Mouse (Mus musculus) cerebellum, adult 2 months (tissue): ENCODE results near the gene Myo3b. TPM values are rescaled to one million over a fixed set of nuclear protein-coding genes. Genes with fewer than 3 reads are reported as not detected.

Source experiments
- DNase-seq, 2 experiments: peaks; one replicate each; pipeline ENCODE4 v3.0.0; 2021
- H3K27ac ChIP-seq: fragments of 200-500 bp; 2 replicates; pipeline ENCODE4 v1.5.1; 2012; ENCODE audit warnings: low read length, control low read depth, inconsistent platforms; ENCODE audit not compliant: insufficient read depth
- H3K27me3 ChIP-seq: fragments of 200-500 bp; 2 replicates; pipeline ENCODE4 v1.6.1; 2012; ENCODE audit warnings: inconsistent platforms, mild to moderate bottlenecking, low read length, moderate library complexity; ENCODE audit not compliant: control insufficient read depth, insufficient read depth
- H3K4me1 ChIP-seq: fragments of 200-500 bp; 2 replicates; pipeline ENCODE4 v1.6.1; 2011; ENCODE audit warnings: low read length; ENCODE audit not compliant: control insufficient read depth, insufficient read depth
- H3K4me3 ChIP-seq: fragments of 200-500 bp; replicated peaks from 2 replicates; pipeline ENCODE3; 2011; ENCODE audit warnings: mild to moderate bottlenecking, low read depth, low read length, control low read depth; ENCODE audit not compliant: insufficient read depth
- CTCF ChIP-seq: fragments of 200-500 bp; IDR thresholded peaks from 2 replicates; pipeline ENCODE4 v1.5.1; 2011; ENCODE audit warnings: low read depth, mild to moderate bottlenecking, control low read depth, low read length, moderate library complexity, borderline replicate concordance; ENCODE audit not compliant: insufficient read depth
- POLR2A ChIP-seq: fragments of 200-500 bp; IDR thresholded peaks from 2 replicates; pipeline ENCODE4 v1.6.1; 2011; ENCODE audit warnings: low read length, control low read depth, borderline replicate concordance; ENCODE audit not compliant: insufficient read depth
- WGBS: fragments of 180-500 bp; shearing (Covaris S2); methylation state at CpG from one replicate; pipeline ENCODE4 v1.1.7; 2018; 5-methylcytosine and 5-hydroxymethylcytosine counted together
- polyA plus RNA-seq: library from polyadenylated mRNA; depleted of rRNA; stranded (reverse); fragments of >200 nt; gene quantifications from 2 replicates; pipeline ENCODE4 v1.2.3, GENCODE M21; 2012

The Myo3b gene
- polyA plus RNA-seq, 1 experiment: 0.08 TPM

- no peak for TF ChIP-seq CTCF
- TF ChIP-seq POLR2A: no peak
- WGBS: 25% methylated on average over 2 of the region's 2 CpGs
- H3K27ac ChIP-seq: no peak overlapping the region
- H3K4me1 ChIP-seq: no peaks in the 10 kb centered on the region
- no peak overlapping the region for H3K4me3 ChIP-seq
- DNase-seq: no peak
- no peaks in the 10 kb centered on the region; the same call in 1 of the 2 replicates for H3K27me3 ChIP-seq
Observed at GRCm38 (mm10) chr2:70260646-70261195, 221.8 kb downstream of the Myo3b start.

GRCm38 (mm10) chr2:70261703-70262564 is 223.0 kb downstream of the Myo3b start:
- WGBS: 76% methylated on average over 8 of the region's 8 CpGs
- no peak overlapping the region for H3K27ac ChIP-seq

DNA sequence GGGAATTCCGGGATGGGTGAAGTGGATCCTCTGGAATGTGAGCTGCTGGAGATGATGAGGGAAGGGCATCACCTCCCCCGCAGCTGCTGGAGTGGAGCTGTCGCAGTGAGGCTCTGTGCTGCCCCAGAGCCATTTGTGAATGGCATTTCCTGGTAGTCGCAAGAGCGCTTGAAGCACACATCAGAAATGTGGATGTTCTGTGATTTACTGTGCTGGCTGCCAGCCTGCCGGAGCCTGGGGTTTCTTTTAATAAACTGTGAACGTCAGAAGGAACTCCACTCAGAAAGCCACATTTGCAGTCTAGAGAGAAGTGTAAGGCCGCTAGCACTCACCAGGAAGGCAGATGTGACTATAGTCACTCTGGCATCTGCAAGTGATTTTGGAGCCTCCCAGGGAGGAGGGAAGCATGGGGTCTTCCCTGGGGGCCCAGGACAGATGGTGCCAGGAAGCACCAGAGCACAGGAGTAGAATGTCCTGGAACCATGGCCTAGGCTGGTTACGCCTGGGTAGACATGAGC is 223.7 kb downstream of the Myo3b start:
- no peaks in the 10 kb centered on the region; the same call in 1 of the 2 replicates for H3K27me3 ChIP-seq
- H3K4me1 ChIP-seq: no peaks in the 10 kb centered on the region
- no peak overlapping the region for H3K27ac ChIP-seq
- TF ChIP-seq POLR2A (no peak), CTCF (no peak)
- no peak for DNase-seq
- H3K4me3 ChIP-seq: no peak overlapping the region
- 26% methylated on average over 9 of the region's 9 CpGs for WGBS

More at GRCm38 (mm10) chr2:70261703-70262564, 223.0 kb downstream of the Myo3b start:
- H3K27me3 ChIP-seq: no peaks in the 10 kb centered on the region; the same call in 1 of the 2 replicates
- no peaks in the 10 kb centered on the region for H3K4me1 ChIP-seq
- no peak for TF ChIP-seq POLR2A
- no peak for TF ChIP-seq CTCF
- H3K4me3 ChIP-seq: no peak overlapping the region
- DNase-seq: no peak

DNA sequence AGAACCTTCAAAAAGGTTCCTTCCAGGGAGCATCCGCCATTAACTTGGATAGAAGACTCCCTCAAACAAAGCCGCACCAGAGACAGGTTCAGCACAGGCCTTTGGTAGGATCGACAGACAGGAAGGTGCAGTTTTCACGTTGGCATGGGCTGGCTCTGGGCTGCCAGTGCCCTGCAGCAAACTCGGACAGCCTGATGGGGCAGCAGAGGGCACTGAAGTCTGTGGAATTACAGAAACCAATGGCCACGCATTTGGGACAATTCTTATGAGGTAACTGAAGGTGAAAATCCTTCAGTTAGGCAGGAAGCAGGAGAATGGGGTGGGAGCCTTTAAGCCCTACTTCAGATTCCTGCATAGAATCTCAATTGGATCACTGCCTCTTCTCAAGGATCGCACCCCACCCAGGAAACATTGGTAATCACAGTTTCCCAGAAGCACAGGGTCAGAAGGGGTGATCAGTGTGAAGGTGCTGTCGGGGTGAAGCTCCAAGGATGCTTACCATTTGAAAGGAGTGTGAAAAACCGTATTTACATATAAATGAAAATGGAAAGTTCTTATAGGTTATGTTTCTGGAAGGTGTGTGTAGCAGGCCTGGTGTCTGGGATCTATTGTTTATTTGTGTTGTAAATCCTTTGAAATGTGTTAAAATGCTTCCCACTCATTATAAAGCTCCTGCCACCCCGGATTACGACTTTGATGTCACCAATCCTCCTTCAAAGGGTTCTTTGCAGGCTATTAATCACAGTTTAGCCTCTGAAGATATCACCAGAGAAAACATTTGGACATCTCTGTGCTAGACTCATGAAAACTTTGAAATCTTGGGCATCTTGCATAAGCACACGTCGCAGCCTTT is 239.7 kb downstream of the Myo3b start:
- H3K4me1 ChIP-seq: no peaks in the 10 kb centered on the region
- peak; percentile 23 to 31 for DNase-seq
- peak; percentile 53 for TF ChIP-seq CTCF
- no peak for TF ChIP-seq POLR2A
- WGBS: 40% methylated on average over 13 of the region's 13 CpGs
- H3K27ac ChIP-seq: no peak overlapping the region
- H3K27me3 ChIP-seq: no peaks in the 10 kb centered on the region
- H3K4me3 ChIP-seq: no peak overlapping the region

DNA sequence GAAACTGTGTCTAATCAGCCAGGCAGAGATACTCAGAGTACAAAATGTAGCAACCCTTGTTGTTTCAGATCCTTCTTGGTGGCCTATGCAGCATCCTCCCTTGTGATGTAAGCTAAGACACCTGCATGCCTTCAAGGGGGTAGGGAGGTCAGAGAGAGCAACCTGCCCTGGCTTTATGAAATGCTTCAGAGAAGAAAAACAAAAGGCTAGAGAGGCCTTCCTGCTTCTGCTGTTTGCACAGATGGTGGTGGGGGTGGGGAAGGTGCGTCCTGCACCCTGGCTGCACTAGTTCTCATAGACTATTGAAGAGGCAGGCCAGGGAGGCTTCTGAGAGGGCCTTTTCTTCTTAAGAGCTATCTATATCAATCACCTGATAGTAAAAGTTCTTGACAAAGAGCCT is 245.2 kb downstream of the Myo3b start:
- Histone ChIP-seq H3K27ac (no peak overlapping the region), H3K4me3 (no peak overlapping the region), H3K27me3 (no peaks in the 10 kb centered on the region), H3K4me1 (no peaks in the 10 kb centered on the region)
- TF ChIP-seq CTCF: no peak
- no peak for TF ChIP-seq POLR2A
- no peak for DNase-seq
- WGBS: 89% methylated on average over 1 of the region's 1 CpGs

DNA sequence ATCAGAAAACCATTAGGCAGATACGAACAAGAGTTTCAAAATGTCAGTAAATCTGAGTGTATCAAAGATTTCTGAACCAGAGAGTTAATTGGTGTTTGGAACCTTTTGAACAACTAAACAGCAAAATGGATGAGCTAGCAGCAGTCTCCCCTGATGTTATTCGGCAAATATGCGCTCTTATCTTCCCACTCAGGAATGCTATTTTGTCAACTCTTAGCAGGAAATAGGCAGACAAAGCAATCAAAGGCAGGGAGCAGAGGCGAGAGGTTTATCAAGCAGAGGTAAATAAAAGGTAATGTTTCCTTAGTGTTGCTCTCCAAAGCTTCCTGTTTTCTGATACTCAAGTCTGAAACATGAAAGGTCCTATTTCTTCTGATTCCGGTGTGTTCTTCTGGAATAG is 252.1 kb downstream of the Myo3b start:
- no peak overlapping the region for H3K27ac ChIP-seq
- 84% methylated on average over 5 of the region's 5 CpGs for WGBS
- DNase-seq: no peak
- TF ChIP-seq CTCF (no peak), POLR2A (no peak)
- no peaks in the 10 kb centered on the region for H3K27me3 ChIP-seq
- no peak overlapping the region for H3K4me3 ChIP-seq
- H3K4me1 ChIP-seq: no peaks in the 10 kb centered on the region

DNA sequence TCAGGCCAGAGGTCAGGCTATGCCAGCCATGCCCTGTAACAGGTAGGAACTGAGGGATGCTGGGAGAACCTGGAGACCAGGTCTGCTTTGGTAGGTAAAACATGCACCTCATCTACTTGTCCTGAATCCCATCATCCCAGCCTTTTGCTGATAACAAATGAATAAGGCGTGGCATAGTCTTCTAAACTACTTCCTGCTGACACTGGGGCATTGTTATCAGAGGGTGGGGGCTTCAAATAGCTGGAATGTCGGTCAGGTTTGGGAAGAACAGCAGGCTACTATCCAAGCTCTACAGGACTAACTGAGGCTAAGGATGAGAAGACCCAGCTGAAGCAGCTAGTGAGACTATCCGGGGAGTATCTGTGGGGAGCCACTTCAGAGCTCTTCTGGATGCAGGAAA is 253.8 kb downstream of the Myo3b start:
- H3K4me3 ChIP-seq: no peak overlapping the region
- no peaks in the 10 kb centered on the region for H3K27me3 ChIP-seq
- WGBS: 72% methylated on average over 3 of the region's 3 CpGs
- H3K4me1 ChIP-seq: no peaks in the 10 kb centered on the region
- DNase-seq: no peak
- H3K27ac ChIP-seq: no peak overlapping the region
- no peak for TF ChIP-seq POLR2A
- TF ChIP-seq CTCF: no peak
